Mouse (Mus musculus): ENCODE measurements at regions not wholly inside any gene's neighbourhood (a gene's known extent, or its start where the extent isn't known, plus 50 kb on each side); places are given as distances from the start of the nearest gene placed in this dataset.

GRCm38 (mm10) chr10:119016104-119016503 is 146.1 kb upstream of the Dyrk2 start:
- no peak for DNase-seq (ENCODE audit: low spot score)

GRCm38 (mm10) chr10:119015311-119016055 is 145.5 kb upstream of the Dyrk2 start:
- no peak for DNase-seq (ENCODE audit: low spot score)

GRCm38 (mm10) chr10:119014731-119015130 is 144.7 kb upstream of the Dyrk2 start:
- no peak for DNase-seq (ENCODE audit: low spot score)

- DNase-seq (ENCODE audit: low spot score): no peak
Measured at GRCm38 (mm10) chr10:119013758-119014157, 143.7 kb upstream of the Dyrk2 start.

GRCm38 (mm10) chr10:119011511-119011910 is 141.5 kb upstream of the Dyrk2 start:
- DNase-seq (ENCODE audit: low spot score): no peak

GRCm38 (mm10) chr10:119010884-119011283 is 140.9 kb upstream of the Dyrk2 start:
- no peak for DNase-seq (ENCODE audit: low spot score)

- DNase-seq (ENCODE audit: low spot score): no peak
Measured at GRCm38 (mm10) chr10:119006866-119007575, 137.0 kb upstream of the Dyrk2 start.

GRCm38 (mm10) chr10:119005491-119005890 is 135.5 kb upstream of the Dyrk2 start:
- DNase-seq (ENCODE audit: low spot score): no peak

- no peak for DNase-seq (ENCODE audit: low spot score)
Measured at GRCm38 (mm10) chr10:119004426-119004825, 134.4 kb upstream of the Dyrk2 start.

GRCm38 (mm10) chr10:119003839-119004238 is 133.8 kb upstream of the Dyrk2 start:
- no peak for DNase-seq (ENCODE audit: low spot score)

- no peak for DNase-seq (ENCODE audit: low spot score)
Measured at GRCm38 (mm10) chr10:119003042-119003441, 133.0 kb upstream of the Dyrk2 start.

GRCm38 (mm10) chr10:119001895-119002294 is 131.9 kb upstream of the Dyrk2 start:
- no peak for DNase-seq (ENCODE audit: low spot score)

GRCm38 (mm10) chr10:119001000-119001780 is 131.2 kb upstream of the Dyrk2 start:
- DNase-seq (ENCODE audit: low spot score): no peak

- no peak for DNase-seq (ENCODE audit: low spot score)
Measured at GRCm38 (mm10) chr10:118998966-118999365, 129.0 kb upstream of the Dyrk2 start.

GRCm38 (mm10) chr10:118997034-118997433 is 127.0 kb upstream of the Dyrk2 start:
- no peak for DNase-seq (ENCODE audit: low spot score)

GRCm38 (mm10) chr10:118993819-118994574 is 124.0 kb upstream of the Dyrk2 start:
- DNase-seq (ENCODE audit: low spot score): no peak

- DNase-seq (ENCODE audit: low spot score): no peak
Measured at GRCm38 (mm10) chr10:118991213-118991612, 121.2 kb upstream of the Dyrk2 start.

- DNase-seq (ENCODE audit: low spot score): no peak
Measured at GRCm38 (mm10) chr10:118990500-118990899, 120.5 kb upstream of the Dyrk2 start.

GRCm38 (mm10) chr10:118989812-118990211 is 119.8 kb upstream of the Dyrk2 start:
- no peak for DNase-seq (ENCODE audit: low spot score)

- DNase-seq (ENCODE audit: low spot score): no peak
Measured at GRCm38 (mm10) chr10:118988249-118988648, 118.2 kb upstream of the Dyrk2 start.

GRCm38 (mm10) chr10:118984580-118984979 is 114.6 kb upstream of the Dyrk2 start:
- DNase-seq (ENCODE audit: low spot score): no peak

- DNase-seq (ENCODE audit: low spot score): no peak
Measured at GRCm38 (mm10) chr10:118981446-118981845, 111.4 kb upstream of the Dyrk2 start.

All from layer of hippocampus, adult 9-10 months (tissue).